12 mouse cellular contexts compared by ENCODE assay signal in the genomic region with DNA sequence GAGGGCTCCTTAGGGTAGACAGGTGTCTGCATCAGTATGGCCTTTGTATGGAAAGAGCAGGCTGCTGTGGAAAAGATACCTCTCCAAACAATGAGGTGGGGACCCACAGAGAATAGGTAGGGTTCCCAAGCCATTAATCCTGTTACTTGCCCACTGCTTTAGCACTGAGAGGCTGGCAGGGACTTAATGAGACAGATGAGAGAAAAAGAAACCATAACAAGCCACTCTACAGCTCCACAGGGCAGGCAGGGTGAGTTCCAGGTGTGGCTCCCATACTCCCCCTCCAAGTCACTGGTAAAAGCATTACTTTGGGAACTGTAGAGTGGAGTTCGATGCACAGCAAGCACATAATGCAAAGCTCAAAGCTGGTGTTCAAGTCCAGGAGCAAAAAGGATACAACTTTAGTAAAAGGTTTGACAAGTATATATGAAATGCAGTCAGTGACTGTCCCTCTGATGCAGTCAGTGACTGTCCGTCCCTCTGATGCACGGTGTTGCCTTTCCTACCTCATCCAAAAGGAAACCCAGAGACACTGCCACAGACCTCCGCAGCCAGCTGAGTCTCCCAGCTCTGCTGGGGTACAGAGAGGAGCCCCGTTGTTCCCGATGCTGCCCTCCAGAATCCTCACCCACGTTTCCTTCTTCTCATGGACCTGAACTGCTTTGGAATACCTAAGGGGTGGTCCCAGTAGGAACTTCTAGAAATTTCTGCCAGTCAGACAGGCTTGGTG. TPM values are rescaled to one million over a fixed set of nuclear protein-coding genes. Genes with fewer than 3 reads are reported as not detected.
DNase-seq lines count a peak whose midpoint lies in the region; ATAC-seq lines count a peak whose summit lies in the region.
"Had no signal": no experiment of that assay in that cellular context is flagged by ENCODE, and none has a peak within 500 bp of the region (broad histone marks: within the 10 kb centered on the region; RNA-seq: fewer than 3 reads in every experiment).

No protein-coding gene starts in this region.

- no peaks in the 10 kb centered on the region for H3K36me3 ChIP-seq in kidney, embryonic 16.5 days (ENCODE audit: insufficient read depth, low read length)
- peaks cover 7% of the 10 kb centered on the region for H3K36me3 ChIP-seq in forebrain, embryonic 14.5 days (ENCODE audit: control insufficient read depth, insufficient read depth, low read length)
- no peaks in the 10 kb centered on the region for H3K36me3 ChIP-seq in limb, embryonic 10.5 days
- H3K36me3 ChIP-seq in neural tube, embryonic 13.5 days, result no peaks in the 10 kb centered on the region

- no peak for DNase-seq in kidney, postnatal 25 days
- DNase-seq in forebrain, embryonic 14.5 days (ENCODE audit: low spot score), result peak; percentile 35
- peak; percentile 29 for DNase-seq in limb, embryonic 10.5 days (ENCODE audit: low spot score)
- DNase-seq in right cerebral cortex, postnatal 14 days, result no peak
- no peak for DNase-seq in cerebellum, postnatal 36 days
- no peak for DNase-seq in lung, postnatal 25 days (ENCODE audit: low spot score)
- DNase-seq: heart, adult 2 months; heart, postnatal 4 days had no signal

- H3K27me3 ChIP-seq in kidney, embryonic 16.5 days (ENCODE audit: insufficient read depth, low read length), result peaks cover 85% of the 10 kb centered on the region
- no peaks in the 10 kb centered on the region for H3K27me3 ChIP-seq in forebrain, embryonic 14.5 days (replicated peaks; ENCODE audit: control insufficient read depth, insufficient read depth, low read length)
- H3K27me3 ChIP-seq in limb, embryonic 10.5 days (ENCODE audit: low read depth, poor library complexity, severe bottlenecking), result peaks cover 100% of the 10 kb centered on the region
- H3K27me3 ChIP-seq in neural tube, embryonic 13.5 days, result peaks cover 48% of the 10 kb centered on the region

- no peaks in the 10 kb centered on the region for H3K9me3 ChIP-seq in kidney, embryonic 16.5 days (ENCODE audit: low read length)
- no peaks in the 10 kb centered on the region for H3K9me3 ChIP-seq in forebrain, embryonic 14.5 days (replicated peaks; ENCODE audit: control insufficient read depth, low read length)
- no peaks in the 10 kb centered on the region for H3K9me3 ChIP-seq in limb, embryonic 10.5 days (replicated peaks)
- no peaks in the 10 kb centered on the region for H3K9me3 ChIP-seq in neural tube, embryonic 13.5 days

- H3K9ac ChIP-seq in kidney, embryonic 16.5 days (replicated peaks; ENCODE audit: low read length), result 0 out of 2 replicates have a peak overlapping the region, but pooled peaks have one; percentile 15
- peak overlapping the region; percentile 95 for H3K9ac ChIP-seq in forebrain, embryonic 14.5 days (ENCODE audit: low read length)
- H3K9ac ChIP-seq in neural tube, embryonic 13.5 days, result peak overlapping the region; percentile 34; the same call in 1 of the 2 replicates

- no peak for ATAC-seq in kidney, embryonic 16.5 days (ENCODE audit: low FRiP score, low TSS enrichment)
- ATAC-seq in forebrain, embryonic 14.5 days, result no peak
- ATAC-seq in neural tube, embryonic 13.5 days (ENCODE audit: low read depth), result no peak

- H3K4me2 ChIP-seq in kidney, embryonic 16.5 days (replicated peaks; ENCODE audit: low read depth, low read length), result peak overlapping the region; percentile 60; the same call in 1 of the 2 replicates
- H3K4me2 ChIP-seq in forebrain, embryonic 14.5 days (ENCODE audit: low read length), result peak overlapping the region; percentile 87
- peak overlapping the region; percentile 80 for H3K4me2 ChIP-seq in neural tube, embryonic 13.5 days

- 11% methylated on average over 7 of the region's 7 CpGs for WGBS in kidney, embryonic 16.5 days
- 7% methylated on average over 7 of the region's 7 CpGs for WGBS in forebrain, embryonic 14.5 days
- WGBS in limb, embryonic 10.5 days, result 16% methylated on average over 7 of the region's 7 CpGs
- 16% methylated on average over 7 of the region's 7 CpGs for WGBS in neural tube, embryonic 13.5 days

- no peak overlapping the region for H3K4me3 ChIP-seq in kidney, embryonic 16.5 days (ENCODE audit: low read length)
- peak overlapping the region; percentile 60 for H3K4me3 ChIP-seq in forebrain, embryonic 14.5 days (ENCODE audit: low read depth, low read length)
- H3K4me3 ChIP-seq in limb, embryonic 10.5 days, result no peak overlapping the region
- peak overlapping the region; percentile 52; the same call in 1 of the 2 replicates for H3K4me3 ChIP-seq in neural tube, embryonic 13.5 days
- H3K4me3 ChIP-seq: heart, adult 2 months had no signal

- H3K27ac ChIP-seq in kidney, embryonic 16.5 days (ENCODE audit: low read length), result 0 out of 2 replicates have a peak overlapping the region, but pooled peaks have one; percentile 12
- H3K27ac ChIP-seq in forebrain, embryonic 14.5 days (ENCODE audit: low read depth, low read length), result peak overlapping the region; percentile 78
- no peak overlapping the region for H3K27ac ChIP-seq in limb, embryonic 10.5 days
- no peak overlapping the region for H3K27ac ChIP-seq in neural tube, embryonic 13.5 days (replicated peaks)
- H3K27ac ChIP-seq: heart, adult 2 months; stomach, postnatal 0 days had no signal

- H3K4me1 ChIP-seq in kidney, embryonic 16.5 days (ENCODE audit: insufficient read depth, low read length), result peaks cover 18% of the 10 kb centered on the region
- peaks cover 37% of the 10 kb centered on the region for H3K4me1 ChIP-seq in forebrain, embryonic 14.5 days (ENCODE audit: control insufficient read depth, insufficient read depth, low read length)
- H3K4me1 ChIP-seq in limb, embryonic 10.5 days, result peaks cover 21% of the 10 kb centered on the region
- H3K4me1 ChIP-seq in neural tube, embryonic 13.5 days (replicated peaks), result peaks cover 87% of the 10 kb centered on the region

RNA-seq across cellular contexts. Expression of a gene that starts 14.0 kb away (rescaled TPM):
- 7.6 and 8.4 TPM in 2 replicates for polyA plus RNA-seq in kidney, embryonic 16.5 days (2015; fragmentation: Nextera tagmentation; extraction: Ambion mirVana)
- 28.9 and 35.3 TPM in 2 replicates for polyA plus RNA-seq in forebrain, embryonic 14.5 days (2014; fragmentation: Nextera tagmentation; extraction: Ambion mirVana)
- 0.11 TPM in 1 of 2 replicates, not detected in the other for polyA plus RNA-seq in limb, embryonic 10.5 days (2016; fragmentation: Nextera tagmentation; extraction: Ambion mirVana)
- 10.5 and 12.2 TPM in 2 replicates for polyA plus RNA-seq in neural tube, embryonic 13.5 days (2015; fragmentation: Nextera tagmentation; extraction: Ambion mirVana)
- polyA plus RNA-seq: heart, adult 2 months; liver, embryonic 16.5 days; stomach, postnatal 0 days had no signal

Comparison
In these comparisons a context has a peak if more than half of its experiments do, and no peak if none do; other contexts are left out.
1. H3K27ac ChIP-seq: peak in kidney, embryonic 16.5 days (single experiment) and forebrain, embryonic 14.5 days (single experiment); none in limb, embryonic 10.5 days (single experiment) and neural tube, embryonic 13.5 days (single experiment).
2. H3K4me3 ChIP-seq: peak in forebrain, embryonic 14.5 days (single experiment) and neural tube, embryonic 13.5 days (single experiment); none in kidney, embryonic 16.5 days (single experiment) and limb, embryonic 10.5 days (single experiment).
3. H3K9ac ChIP-seq: peak in every context shown above with its lines; median percentile 95 in forebrain, embryonic 14.5 days; 34 in neural tube, embryonic 13.5 days; 15 in kidney, embryonic 16.5 days.
4. DNase-seq: peak in forebrain, embryonic 14.5 days (single experiment) and limb, embryonic 10.5 days (single experiment); none in kidney, postnatal 25 days (0 of 2), right cerebral cortex, postnatal 14 days (single experiment), cerebellum, postnatal 36 days (0 of 2) and lung, postnatal 25 days (single experiment).
5. Peak in every context shown above with its lines, with median percentiles within 50 percentile points of each other: H3K4me2 ChIP-seq.